Mouse (Mus musculus): ENCODE results near the gene Rcan3. TPM values are rescaled to one million over a fixed set of nuclear protein-coding genes. Genes with fewer than 3 reads are reported as not detected.

Gene Rcan3
- total and polyA plus RNA-seq, 2 experiments from 2014 or later: 58.4 to 82.1 TPM

DNA sequence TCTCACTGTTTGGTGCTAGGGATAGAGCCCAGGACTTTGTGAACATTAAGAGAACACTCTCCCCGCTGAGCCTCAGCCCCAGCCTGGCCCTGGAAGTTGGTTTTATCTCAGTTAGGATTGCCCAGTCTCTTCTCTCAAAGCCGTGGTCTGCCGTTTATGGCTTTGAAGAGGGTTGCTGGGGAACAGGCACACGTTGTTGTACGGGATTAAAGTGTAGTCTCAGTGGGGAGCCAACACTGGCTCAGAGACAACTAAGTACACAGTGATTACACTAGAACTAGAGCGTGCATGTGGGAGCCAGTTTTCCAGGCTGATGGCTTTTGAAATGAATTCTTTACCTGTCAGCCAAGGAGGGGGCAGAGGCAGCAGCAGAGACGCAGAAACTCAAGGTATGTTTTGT, 31.8 kb downstream of the Rcan3 start:
- Histone ChIP-seq H3K4me3 (ENCODE audit: low read length) (no peak overlapping the region), H3K27me3 (ENCODE audit: insufficient read depth, low read length) (peaks cover 6% of the 10 kb centered on the region; the same call in 1 of the 2 replicates), H3K9ac (replicated peaks; ENCODE audit: low read length) (no peak overlapping the region), H3K36me3 (ENCODE audit: insufficient read depth, low read length) (no peaks in the 10 kb centered on the region), H3K4me2 (ENCODE audit: low read depth, low read length) (no peak overlapping the region), H3K27ac (no peak overlapping the region), H3K4me1 (ENCODE audit: insufficient read depth, low read length) (0 out of 2 replicates have a peak, but pooled peaks cover 2% of the 10 kb centered on the region), H3K9me3 (ENCODE audit: low read length) (no peaks in the 10 kb centered on the region)
- no peak for TF ChIP-seq CTCF (IDR thresholded peaks at IDR 0.05; ENCODE audit: low read depth)
- DNase-seq (ENCODE audit: low spot score) (no peak), ATAC-seq (no peak)
- WGBS: 22% methylated on average over 7 of the region's 7 CpGs

DNA sequence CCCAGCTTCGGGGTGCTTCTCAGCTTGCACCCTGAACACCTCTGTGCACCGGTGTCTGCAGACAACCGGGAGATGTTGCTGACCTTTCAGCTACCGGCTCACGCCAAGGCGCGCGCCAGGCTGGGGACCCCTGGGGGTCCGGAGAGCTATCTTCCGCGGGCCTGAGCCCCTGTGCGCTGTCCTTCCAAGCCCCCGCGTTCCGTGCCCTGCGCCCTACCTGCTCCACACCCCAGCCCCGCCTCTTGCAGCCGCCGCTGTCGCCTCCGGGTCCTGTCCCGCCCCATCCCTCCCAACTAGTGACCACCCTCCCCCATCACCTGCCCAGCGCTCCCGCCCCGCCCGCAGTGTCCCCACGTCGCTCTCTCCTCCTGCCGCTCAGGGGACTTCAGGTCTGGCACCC, 35.7 kb downstream of the Rcan3 start, which contains the start of gene Ncmap:
Gene Ncmap, minus strand, starts transcription at position 237 of the 400 bp plus-strand sequence.
- DNase-seq (ENCODE audit: low spot score) (no peak), ATAC-seq (no peak)
- 2% methylated on average over 29 of the region's 29 CpGs for WGBS
- H3K4me1 ChIP-seq (ENCODE audit: insufficient read depth, low read length): 0 out of 2 replicates have a peak, but pooled peaks cover 2% of the 10 kb centered on the region
- peaks cover 9% of the 10 kb centered on the region; the same call in 1 of the 2 replicates for H3K27me3 ChIP-seq (ENCODE audit: insufficient read depth, low read length)
- H3K9ac ChIP-seq (replicated peaks; ENCODE audit: low read length): no peak within 1 kb of the TSS; the same call in 1 of the 2 replicates
- H3K9me3 ChIP-seq (ENCODE audit: low read length): no peaks in the 10 kb centered on the region
- no peaks in the 10 kb centered on the region for H3K36me3 ChIP-seq (ENCODE audit: insufficient read depth, low read length)
- peak within 1 kb of the TSS; percentile 31 for H3K4me3 ChIP-seq (ENCODE audit: low read length)
- no peak within 1 kb of the TSS for H3K27ac ChIP-seq
- no peak for TF ChIP-seq CTCF (IDR thresholded peaks at IDR 0.05; ENCODE audit: low read depth)
- peak within 1 kb of the TSS; percentile 56 for H3K4me2 ChIP-seq (ENCODE audit: low read depth, low read length)

DNA sequence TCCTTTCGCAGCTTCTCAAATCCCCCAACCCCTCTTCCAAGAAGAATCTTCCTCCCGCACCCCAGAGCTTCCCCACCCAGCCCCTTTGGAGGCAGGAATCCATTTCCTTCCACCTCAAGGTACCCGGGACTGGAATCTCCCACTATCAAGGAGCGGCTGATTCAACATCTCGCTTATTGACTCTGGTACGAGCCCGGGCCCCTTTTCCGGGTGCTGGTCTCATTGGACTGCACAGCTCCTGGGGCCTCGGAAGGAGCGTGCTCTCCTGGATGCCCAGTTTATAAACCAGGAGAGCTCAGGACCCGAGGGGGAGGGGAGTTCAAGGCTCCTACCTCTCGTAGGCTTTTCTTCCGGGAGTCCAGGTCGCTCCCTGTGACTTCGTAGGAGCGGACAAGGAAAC, 36.1 kb downstream of the Rcan3 start:
- Histone ChIP-seq H3K27ac (no peak overlapping the region), H3K9ac (replicated peaks; ENCODE audit: low read length) (no peak overlapping the region; the same call in 1 of the 2 replicates), H3K4me3 (ENCODE audit: low read length) (peak overlapping the region; percentile 31), H3K4me1 (ENCODE audit: insufficient read depth, low read length) (0 out of 2 replicates have a peak, but pooled peaks cover 2% of the 10 kb centered on the region), H3K9me3 (ENCODE audit: low read length) (no peaks in the 10 kb centered on the region), H3K27me3 (ENCODE audit: insufficient read depth, low read length) (peaks cover 9% of the 10 kb centered on the region; the same call in 1 of the 2 replicates), H3K4me2 (ENCODE audit: low read depth, low read length) (peak overlapping the region; percentile 56), H3K36me3 (ENCODE audit: insufficient read depth, low read length) (no peaks in the 10 kb centered on the region)
- no peak for ATAC-seq
- WGBS: 8% methylated on average over 16 of the region's 16 CpGs
- no peak for TF ChIP-seq CTCF (IDR thresholded peaks at IDR 0.05; ENCODE audit: low read depth)
- DNase-seq (ENCODE audit: low spot score): no peak

DNA sequence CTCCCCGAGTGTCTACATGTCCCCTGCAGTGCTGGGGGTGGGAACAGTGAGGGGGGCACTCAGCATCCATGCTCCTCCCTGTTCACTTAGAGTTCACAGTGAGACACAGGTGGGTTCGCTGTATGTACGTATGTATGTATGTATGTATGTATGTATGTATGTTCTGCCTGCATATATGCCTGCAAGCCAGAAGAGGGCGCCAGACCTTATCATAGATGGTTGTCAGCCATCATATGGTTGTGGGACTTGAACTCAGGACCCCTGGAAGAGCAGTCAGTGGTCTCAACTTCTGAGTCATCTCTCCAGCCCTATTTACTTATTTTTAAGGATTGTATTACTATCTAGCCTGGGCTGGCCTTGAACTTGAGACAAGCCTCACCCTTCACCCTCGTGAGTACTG, 37.4 kb downstream of the Rcan3 start:
- TF ChIP-seq CTCF (IDR thresholded peaks at IDR 0.05; ENCODE audit: low read depth): peak; percentile 24
- Histone ChIP-seq H3K27me3 (ENCODE audit: insufficient read depth, low read length) (peaks cover 9% of the 10 kb centered on the region; the same call in 1 of the 2 replicates), H3K4me3 (ENCODE audit: low read length) (no peak overlapping the region), H3K4me1 (ENCODE audit: insufficient read depth, low read length) (0 out of 2 replicates have a peak, but pooled peaks cover 2% of the 10 kb centered on the region), H3K9me3 (ENCODE audit: low read length) (no peaks in the 10 kb centered on the region), H3K4me2 (ENCODE audit: low read depth, low read length) (no peak overlapping the region), H3K36me3 (ENCODE audit: insufficient read depth, low read length) (no peaks in the 10 kb centered on the region), H3K9ac (replicated peaks; ENCODE audit: low read length) (no peak overlapping the region), H3K27ac (no peak overlapping the region)
- DNase-seq (ENCODE audit: low spot score) (no peak), ATAC-seq (no peak)
- WGBS: 90% methylated on average over 5 of the region's 5 CpGs

DNA sequence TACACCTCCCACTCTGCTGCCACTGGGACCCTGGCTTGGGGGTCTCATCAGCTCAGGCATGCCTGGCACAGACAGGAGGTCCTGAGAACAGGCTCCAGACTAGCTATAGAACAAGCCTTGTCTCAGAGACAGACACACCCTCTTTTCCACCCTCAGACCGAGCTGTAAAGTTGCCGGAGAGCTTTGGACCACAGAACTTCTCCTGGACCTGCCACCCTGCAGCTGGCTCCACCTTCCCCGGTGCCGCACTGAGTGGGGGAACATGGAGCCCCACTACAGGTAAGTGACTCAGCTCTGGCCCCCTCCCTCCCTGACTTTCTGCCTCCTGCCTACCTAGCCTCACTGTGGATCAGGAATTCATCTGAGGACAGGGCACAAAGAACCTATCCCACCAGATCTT, 38.3 kb downstream of the Rcan3 start:
- H3K9ac ChIP-seq (replicated peaks; ENCODE audit: low read length): no peak overlapping the region
- H3K4me2 ChIP-seq (ENCODE audit: low read depth, low read length): no peak overlapping the region
- 0 out of 2 replicates have a peak, but pooled peaks cover 2% of the 10 kb centered on the region for H3K4me1 ChIP-seq (ENCODE audit: insufficient read depth, low read length)
- DNase-seq (ENCODE audit: low spot score): no peak
- peaks cover 9% of the 10 kb centered on the region; the same call in 1 of the 2 replicates for H3K27me3 ChIP-seq (ENCODE audit: insufficient read depth, low read length)
- no peaks in the 10 kb centered on the region for H3K36me3 ChIP-seq (ENCODE audit: insufficient read depth, low read length)
- no peak for ATAC-seq
- no peak overlapping the region for H3K4me3 ChIP-seq (ENCODE audit: low read length)
- TF ChIP-seq CTCF (IDR thresholded peaks at IDR 0.05; ENCODE audit: low read depth): no peak
- H3K27ac ChIP-seq: no peak overlapping the region
- no peaks in the 10 kb centered on the region for H3K9me3 ChIP-seq (ENCODE audit: low read length)
- WGBS: 80% methylated on average over 4 of the region's 4 CpGs

DNA sequence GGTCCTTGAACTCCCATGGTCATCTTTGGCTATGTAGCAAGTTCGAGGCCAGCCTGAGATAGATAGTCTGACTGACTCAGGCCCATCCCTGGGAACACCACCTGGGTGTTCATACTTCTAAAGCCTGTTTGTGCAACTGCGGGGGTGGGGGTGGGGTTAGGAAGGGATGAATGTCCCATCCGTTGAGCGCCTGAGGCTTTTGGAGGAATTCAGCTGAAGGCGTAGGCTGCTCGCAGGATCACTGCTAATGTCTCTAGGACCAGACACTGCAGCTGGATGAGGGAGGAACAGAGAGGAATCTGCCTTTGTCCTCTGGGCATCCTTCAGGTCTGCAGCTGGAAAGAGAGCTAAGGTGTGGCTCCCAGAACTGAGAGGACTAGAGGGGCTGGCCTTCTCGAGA, 39.0 kb downstream of the Rcan3 start:
- WGBS: 87% methylated on average over 7 of the region's 7 CpGs
- ATAC-seq: no peak
- Histone ChIP-seq H3K27ac (no peak overlapping the region), H3K9ac (replicated peaks; ENCODE audit: low read length) (no peak overlapping the region), H3K36me3 (ENCODE audit: insufficient read depth, low read length) (no peaks in the 10 kb centered on the region), H3K4me3 (ENCODE audit: low read length) (no peak overlapping the region), H3K4me1 (ENCODE audit: insufficient read depth, low read length) (0 out of 2 replicates have a peak, but pooled peaks cover 2% of the 10 kb centered on the region), H3K27me3 (ENCODE audit: insufficient read depth, low read length) (peaks cover 9% of the 10 kb centered on the region; the same call in 1 of the 2 replicates), H3K9me3 (ENCODE audit: low read length) (no peaks in the 10 kb centered on the region), H3K4me2 (ENCODE audit: low read depth, low read length) (no peak overlapping the region)
- no peak for TF ChIP-seq CTCF (IDR thresholded peaks at IDR 0.05; ENCODE audit: low read depth)
- DNase-seq (ENCODE audit: low spot score): no peak

DNA sequence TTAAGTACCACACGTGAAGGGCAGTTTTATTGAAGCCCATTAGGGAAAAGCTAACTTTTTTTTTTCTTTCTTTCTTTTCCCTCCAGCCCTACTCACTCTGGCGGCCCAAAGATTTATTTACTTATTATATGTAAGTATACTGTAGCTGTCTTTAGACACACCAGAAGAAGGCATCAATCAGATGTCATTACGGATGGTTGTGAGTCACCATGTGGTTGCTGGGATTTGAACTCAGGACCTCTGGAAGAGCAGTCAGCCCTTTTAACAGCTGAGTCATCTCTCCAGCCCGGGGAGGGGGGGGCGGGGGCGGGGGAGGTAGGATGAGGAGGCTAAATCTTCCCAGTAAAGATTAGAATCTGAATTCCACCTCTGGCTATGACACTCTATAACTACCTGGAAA, 40.3 kb downstream of the Rcan3 start:
- Histone ChIP-seq H3K27me3 (ENCODE audit: insufficient read depth, low read length) (peaks cover 9% of the 10 kb centered on the region; the same call in 1 of the 2 replicates), H3K4me1 (ENCODE audit: insufficient read depth, low read length) (0 out of 2 replicates have a peak, but pooled peaks cover 2% of the 10 kb centered on the region), H3K27ac (no peak overlapping the region), H3K9ac (replicated peaks; ENCODE audit: low read length) (no peak overlapping the region), H3K4me3 (ENCODE audit: low read length) (no peak overlapping the region), H3K36me3 (ENCODE audit: insufficient read depth, low read length) (no peaks in the 10 kb centered on the region), H3K9me3 (ENCODE audit: low read length) (no peaks in the 10 kb centered on the region), H3K4me2 (ENCODE audit: low read depth, low read length) (no peak overlapping the region)
- TF ChIP-seq CTCF (IDR thresholded peaks at IDR 0.05; ENCODE audit: low read depth): no peak
- no peak for DNase-seq (ENCODE audit: low spot score)
- no peak for ATAC-seq
- WGBS: 75% methylated on average over 6 of the region's 6 CpGs

All from hindbrain, postnatal 0 days (tissue).